Mouse (Mus musculus) thymus, postnatal 10 days (tissue): ENCODE measurements around the gene Xylt1.

Experiments
- DNase-seq, 2 experiments: peaks; one replicate each; pipeline ENCODE4 v3.0.0; 2021; ENCODE audit warnings: low spot score in 2 of 2

The Xylt1 gene

DNA sequence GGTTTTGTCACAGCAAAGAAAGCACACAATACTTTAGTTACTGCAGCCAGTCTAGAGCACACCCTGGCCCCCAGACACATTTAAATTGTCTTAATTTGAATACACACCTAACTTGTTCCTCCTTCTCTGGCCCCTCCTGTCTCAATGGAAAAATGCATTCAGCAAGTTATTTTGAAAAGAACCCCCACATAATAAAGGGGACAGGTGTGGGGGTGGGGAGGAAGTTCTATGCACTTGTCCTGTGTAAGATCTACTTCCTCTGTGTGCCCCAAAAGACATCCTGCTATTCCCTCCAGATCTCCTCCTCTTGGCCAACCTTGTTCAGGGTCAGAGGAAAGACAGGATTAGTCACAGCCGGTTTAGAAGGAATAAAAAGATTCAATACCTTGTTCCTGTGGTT is 135.0 kb downstream of the Xylt1 start:
- no peak for DNase-seq

GRCm38 (mm10) chr7:117516896-117517295 is 136.1 kb downstream of the Xylt1 start:
- DNase-seq = no peak

DNA sequence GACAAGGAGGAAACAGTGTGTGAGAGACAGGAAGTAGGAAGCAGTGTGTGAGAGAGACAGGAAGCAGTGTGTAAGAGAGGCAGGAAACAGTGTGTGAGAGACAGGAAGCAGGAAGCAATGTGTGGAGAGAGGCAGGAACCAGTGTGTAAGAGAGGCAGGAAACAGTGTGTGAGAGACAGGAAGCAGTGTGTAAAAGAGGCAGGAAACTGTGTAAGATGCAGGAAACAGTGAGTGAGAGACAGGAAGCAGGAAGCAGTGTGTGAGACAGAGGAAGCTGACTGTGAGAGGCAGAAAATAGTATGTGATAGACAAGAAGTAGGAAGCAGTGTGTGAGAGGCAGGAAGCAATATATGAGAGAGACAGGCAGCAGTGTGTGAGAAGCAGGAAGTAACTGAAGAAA is 140.6 kb downstream of the Xylt1 start:
- DNase-seq = no peak

- no peak for DNase-seq
Measured at GRCm38 (mm10) chr7:117522092-117522635, 141.4 kb downstream of the Xylt1 start.

- no peak for DNase-seq
Measured at GRCm38 (mm10) chr7:117524430-117525214, 143.8 kb downstream of the Xylt1 start.

DNA sequence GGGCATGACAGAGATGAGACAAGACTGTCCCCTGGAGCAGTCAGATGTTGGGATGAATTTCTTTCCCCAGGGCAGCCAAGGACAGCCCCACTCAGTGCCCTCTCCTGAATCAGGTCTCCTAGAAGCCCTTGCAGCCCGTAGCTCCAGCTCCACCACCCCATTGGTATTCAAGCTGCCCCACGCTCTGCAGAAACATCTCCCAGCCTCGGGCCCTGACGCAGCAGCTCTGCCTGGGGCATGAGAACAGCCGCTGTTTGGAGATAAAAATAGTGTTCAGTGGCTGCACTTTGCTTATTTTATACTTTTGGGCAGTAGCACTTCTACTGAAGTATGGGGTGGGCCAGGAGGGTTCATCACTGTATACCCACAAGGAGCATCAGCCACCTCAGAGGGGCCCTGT is 144.9 kb downstream of the Xylt1 start:
- no peak for DNase-seq

GRCm38 (mm10) chr7:117526570-117526969 is 145.8 kb downstream of the Xylt1 start:
- no peak for DNase-seq

DNA sequence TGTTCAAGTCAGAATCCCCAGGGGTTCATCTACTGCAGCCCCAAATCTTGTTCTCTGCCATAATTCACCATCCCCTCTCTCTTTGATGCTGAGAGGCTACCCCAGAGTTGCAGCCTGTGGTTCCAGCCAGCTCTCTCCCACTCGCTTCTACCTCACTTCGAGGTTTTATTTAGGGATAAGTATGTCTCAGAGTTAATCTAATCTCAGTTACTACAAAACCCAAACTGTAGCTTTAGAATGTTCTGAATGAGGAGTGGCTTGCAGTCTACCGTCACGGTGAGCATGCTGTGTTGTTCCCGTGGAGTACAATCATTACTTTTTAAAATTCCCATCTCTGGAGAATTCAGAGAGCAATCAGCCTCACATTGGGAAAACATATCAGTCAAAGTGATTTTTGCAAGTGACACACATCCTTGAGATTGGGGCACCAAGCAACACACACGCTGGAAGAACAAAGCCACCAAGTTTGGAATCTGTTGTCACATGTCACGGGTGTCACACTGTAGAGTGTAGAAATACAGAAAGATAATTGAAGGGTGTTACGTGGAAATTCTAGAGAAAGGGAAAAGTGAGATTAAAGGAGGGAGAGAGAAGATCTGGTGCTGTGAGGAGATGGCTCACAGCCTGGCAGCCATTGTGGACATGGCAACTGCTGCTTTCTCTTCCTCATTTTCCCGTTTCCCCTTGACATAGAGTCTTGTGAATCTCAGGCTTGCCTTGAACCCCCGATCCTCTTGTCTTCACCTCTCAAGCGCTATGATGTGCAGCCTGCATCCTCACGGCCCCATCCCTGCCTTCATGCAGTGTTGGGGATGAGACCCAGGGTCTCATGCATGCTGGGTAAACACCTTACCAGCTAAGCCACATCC is 149.2 kb downstream of the Xylt1 start:
- DNase-seq = no peak

DNA sequence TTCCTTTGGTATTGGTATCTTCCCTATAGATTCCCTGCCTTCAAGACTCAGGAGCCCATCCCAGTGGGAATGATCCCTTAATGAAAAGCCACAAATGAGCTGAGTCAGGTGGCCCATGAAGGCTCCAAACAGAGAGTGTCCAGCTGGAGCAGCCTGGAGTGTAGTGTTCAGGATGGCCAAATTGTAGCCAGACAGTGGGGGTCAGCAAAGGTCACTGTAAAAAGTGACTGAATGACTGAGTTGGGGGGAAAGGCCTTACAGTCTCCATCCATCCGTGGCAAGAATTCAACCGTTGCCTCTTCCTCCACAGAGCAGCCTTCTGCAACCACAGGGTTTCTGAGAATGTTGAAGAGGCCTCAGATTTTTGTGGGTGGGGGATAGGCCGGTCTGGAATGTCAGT is 151.9 kb downstream of the Xylt1 start:
- DNase-seq = no peak

DNA sequence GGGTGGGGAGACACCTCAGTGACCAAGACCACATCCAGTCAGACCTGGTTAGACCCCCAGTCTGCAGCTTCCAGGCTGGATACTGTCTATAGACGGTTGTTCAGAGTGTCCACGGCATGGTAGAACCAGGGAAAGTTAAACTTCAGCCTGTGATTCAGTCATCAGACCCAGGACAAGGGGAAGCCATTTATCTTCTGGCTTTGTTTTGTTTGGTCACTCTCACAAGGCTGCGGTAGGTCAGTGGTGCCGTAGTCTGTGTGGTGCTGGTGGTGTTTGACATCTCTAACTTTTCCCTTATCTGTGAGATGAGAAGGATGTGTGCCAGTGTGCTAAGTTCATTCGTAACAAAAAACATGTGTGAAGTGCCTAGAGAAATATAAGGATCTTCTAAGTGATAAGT is 152.4 kb downstream of the Xylt1 start:
- no peak for DNase-seq

DNA sequence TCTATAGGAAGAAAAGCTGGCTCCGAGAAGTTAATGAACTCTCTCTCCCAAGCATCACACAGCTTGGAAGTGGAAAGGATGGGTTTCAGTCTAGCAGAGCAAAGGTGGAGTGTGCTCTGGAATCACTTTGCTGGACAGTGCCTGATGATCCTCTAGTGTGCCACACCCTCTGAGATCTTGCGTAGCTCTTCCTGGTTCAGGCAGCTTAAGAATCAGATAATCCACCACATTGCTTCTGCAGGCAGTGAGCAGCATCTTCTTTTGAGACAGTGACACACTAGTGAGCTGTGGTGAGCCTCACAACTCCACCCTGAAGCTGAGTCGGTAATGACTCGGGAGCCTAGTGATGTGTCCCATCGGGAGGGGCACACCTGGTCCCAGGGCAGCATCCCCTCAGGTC is 159.2 kb downstream of the Xylt1 start:
- DNase-seq = no peak

DNA sequence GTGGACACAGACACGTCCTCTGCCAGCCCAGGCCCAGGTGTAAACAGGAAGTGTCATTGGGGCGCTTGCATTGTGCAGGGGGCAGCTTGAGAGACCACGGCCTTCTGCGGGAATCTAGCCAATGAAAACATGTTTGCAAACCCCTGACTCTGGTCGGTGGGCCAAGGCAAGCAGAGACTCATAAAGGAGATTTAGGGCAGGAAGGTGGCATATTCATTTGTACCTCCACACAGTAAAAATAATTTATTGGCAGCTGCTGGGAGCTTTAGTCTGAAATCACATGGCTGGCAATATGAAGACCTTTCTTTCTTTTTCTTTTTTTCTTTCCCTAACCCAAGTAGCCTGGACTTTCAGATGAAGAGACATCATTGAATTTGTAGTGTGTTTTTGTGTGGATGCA is 159.6 kb downstream of the Xylt1 start:
- no peak for DNase-seq

- DNase-seq = no peak
Measured at GRCm38 (mm10) chr7:117541056-117541455, 160.3 kb downstream of the Xylt1 start.

DNA sequence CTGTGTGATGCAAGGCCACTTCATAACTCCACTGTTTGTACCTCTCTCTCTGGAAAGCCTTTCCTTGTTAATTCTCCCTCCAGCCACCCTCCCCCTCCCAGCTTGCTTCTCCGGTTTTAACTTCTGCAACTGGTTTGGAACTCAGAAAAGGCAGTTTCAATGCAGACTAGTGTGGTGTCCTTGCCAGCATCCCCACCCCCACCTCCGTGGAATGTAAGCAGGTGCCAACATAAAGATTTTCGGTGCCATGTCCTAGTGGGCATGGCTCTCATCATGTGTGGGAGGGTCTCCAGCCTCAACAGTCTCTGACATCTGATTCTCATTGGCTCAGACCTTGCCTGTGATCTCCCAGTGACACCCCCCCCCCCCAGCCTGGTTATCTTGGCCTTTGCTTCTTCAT is 160.9 kb downstream of the Xylt1 start:
- no peak for DNase-seq

DNA sequence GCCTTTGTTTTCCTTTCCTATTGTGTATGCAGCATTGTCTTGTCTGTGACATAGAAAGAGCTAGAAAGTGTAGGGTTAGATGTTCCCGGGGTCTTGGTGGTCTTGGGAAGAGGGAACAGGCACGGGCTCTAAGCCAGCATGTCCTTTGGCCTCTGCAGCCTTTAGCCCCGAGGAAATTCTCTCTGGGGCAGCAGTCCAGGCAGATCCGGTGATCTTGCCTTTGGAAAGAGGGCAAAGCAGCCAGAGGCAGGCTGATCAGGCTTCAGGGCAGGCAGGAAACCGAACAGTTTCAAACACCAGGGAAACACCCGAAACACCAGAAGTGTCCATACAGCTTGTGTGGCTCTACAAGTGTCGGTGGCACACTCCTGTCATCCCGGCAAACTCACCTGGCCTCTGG is 162.3 kb downstream of the Xylt1 start:
- DNase-seq = no peak

- DNase-seq = no peak
Measured at GRCm38 (mm10) chr7:117544126-117544525, 163.3 kb downstream of the Xylt1 start.

DNA sequence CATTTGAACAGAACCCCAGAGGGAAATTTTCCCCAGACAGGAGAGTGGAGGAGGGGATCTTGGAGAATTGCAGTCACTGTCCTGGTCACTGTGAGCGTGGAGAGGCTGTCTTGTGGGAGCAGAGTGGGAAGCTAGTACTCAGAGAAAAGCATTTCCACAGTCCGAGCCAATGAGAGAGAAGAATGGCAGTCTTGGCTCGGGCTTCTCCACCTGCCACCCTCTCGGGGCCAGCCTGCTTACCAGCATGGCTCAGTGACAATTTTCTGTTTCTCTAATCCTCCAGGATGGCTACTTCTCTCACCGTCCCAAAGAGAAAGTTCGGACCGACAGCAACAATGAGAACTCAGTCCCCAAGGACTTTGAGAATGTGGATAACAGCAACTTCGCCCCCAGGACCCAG is 167.5 kb downstream of the Xylt1 start:
- DNase-seq = no peak

GRCm38 (mm10) chr7:117550916-117551549 is 170.3 kb downstream of the Xylt1 start:
- no peak for DNase-seq

- no peak for DNase-seq
Measured at GRCm38 (mm10) chr7:117553228-117553627, 172.4 kb downstream of the Xylt1 start.

DNA sequence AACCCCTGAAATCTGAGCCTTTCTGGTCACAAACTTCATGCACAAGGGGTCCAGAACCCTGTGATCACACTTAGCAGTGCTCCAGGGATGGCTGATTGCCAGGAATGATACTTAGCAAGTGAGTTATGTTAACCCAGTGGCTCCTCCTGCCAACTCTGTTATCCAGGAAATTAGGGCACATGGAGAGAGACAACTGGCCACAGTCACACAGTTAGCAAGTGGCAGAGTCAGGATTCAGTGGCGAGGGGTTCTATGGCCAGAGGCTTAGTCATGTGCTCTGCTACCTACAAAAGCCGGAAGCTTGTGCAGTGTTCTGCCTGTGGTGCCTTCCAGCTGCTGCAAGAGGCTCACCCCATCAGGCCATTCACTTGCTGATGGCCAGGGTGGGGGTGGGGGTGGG is 175.0 kb downstream of the Xylt1 start:
- no peak for DNase-seq

DNA sequence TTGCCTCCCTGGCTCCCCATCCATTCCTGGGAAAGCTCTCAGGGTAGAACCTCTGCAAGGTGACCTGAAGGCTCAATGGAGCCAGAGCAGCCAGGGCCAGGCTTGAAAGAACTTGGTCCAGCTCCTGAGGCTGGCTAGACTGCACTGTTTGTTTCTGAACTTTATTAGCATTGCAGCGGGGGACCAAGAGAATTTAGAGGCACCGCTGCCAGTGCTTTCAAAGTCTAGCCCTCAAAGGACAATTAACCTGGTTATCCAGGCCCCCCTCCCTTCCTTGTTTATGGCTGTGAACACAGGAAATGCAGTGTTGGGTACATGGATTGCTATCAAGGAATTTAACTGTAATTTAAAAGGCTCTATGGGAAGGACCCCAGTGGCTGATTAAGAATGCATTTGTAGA is 177.4 kb downstream of the Xylt1 start:
- no peak for DNase-seq

- DNase-seq = peak; percentile 18 to 27
Measured at GRCm38 (mm10) chr7:117559051-117559450, 178.3 kb downstream of the Xylt1 start.
